ENCODE assay signal across 8 mouse cellular contexts in the genomic region with DNA sequence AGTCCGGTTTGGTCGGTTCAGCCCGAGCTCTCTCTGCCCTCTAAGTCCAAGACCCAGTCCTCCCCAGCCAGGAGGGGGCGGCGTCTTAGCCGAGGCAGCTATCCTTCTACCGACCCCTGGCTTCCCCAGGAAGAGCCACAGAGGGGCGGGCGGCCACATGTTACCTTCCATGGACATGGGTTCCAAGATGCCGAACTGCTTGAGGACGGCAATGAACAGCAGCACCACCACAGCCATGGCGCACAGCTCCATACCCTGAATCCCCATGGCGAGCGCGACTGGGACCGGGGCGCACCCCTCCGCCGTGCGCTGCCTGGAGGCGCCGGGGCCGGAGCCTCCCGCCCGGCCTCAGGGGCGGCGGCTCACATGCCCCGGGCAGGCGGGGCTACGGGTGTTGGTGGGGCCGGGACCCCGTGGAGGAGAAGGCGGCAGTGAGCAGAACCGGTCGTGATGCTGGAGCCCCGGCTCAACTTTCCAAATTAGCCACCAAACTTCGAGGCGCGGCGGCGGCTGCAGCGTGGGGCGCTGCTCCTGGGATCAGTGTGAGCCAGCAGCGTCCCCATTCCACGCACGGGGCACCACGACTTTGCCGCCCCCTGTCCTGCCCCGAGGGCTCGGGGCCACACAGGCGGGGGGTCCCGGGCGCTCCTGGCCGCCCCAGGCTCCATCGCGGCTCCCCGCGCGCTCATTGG. TPM values are rescaled to one million over a fixed set of nuclear protein-coding genes. Genes with fewer than 3 reads are reported as not detected.
DNase-seq lines count a peak whose midpoint lies in the region; ATAC-seq and TF ChIP-seq lines count a peak whose summit lies in the region.

No protein-coding gene starts in this region.

- peaks cover 85% of the 10 kb centered on the region for H3K27me3 ChIP-seq in E14TG2a.4 (ENCODE audit: insufficient read depth, low read length)
- H3K27me3 ChIP-seq in limb, embryonic 13.5 days, result peaks cover 78% of the 10 kb centered on the region
- H3K27me3 ChIP-seq in neural tube, embryonic 13.5 days, result peaks cover 81% of the 10 kb centered on the region

- no peak overlapping the region for H3K27ac ChIP-seq in limb, embryonic 13.5 days
- no peak overlapping the region for H3K27ac ChIP-seq in neural tube, embryonic 13.5 days (replicated peaks)

- no peak for TF ChIP-seq CTCF in E14TG2a.4 (conservative IDR thresholded peaks at IDR 0.05; ENCODE audit: low read length)

- H3K4me2 ChIP-seq in limb, embryonic 13.5 days (replicated peaks), result peak overlapping the region; percentile 97
- H3K4me2 ChIP-seq in neural tube, embryonic 13.5 days, result peak overlapping the region; percentile 62

- H3K4me3 ChIP-seq in E14TG2a.4 (replicated peaks; ENCODE audit: low read length), result peak overlapping the region; percentile 88
- H3K4me3 ChIP-seq in limb, embryonic 13.5 days, result peak overlapping the region; percentile 62
- peak overlapping the region; percentile 42 for H3K4me3 ChIP-seq in neural tube, embryonic 13.5 days

- WGBS in limb, embryonic 13.5 days, result under 1% methylated on average over 58 of the region's 59 CpGs
- WGBS in neural tube, embryonic 13.5 days, result under 1% methylated on average over 51 of the region's 59 CpGs

- peaks cover 4% of the 10 kb centered on the region; the same call in 1 of the 2 replicates for H3K9me3 ChIP-seq in E14TG2a.4 (ENCODE audit: low read length)
- H3K9me3 ChIP-seq in limb, embryonic 13.5 days, result no peaks in the 10 kb centered on the region
- H3K9me3 ChIP-seq in neural tube, embryonic 13.5 days, result no peaks in the 10 kb centered on the region

- H3K9ac ChIP-seq in limb, embryonic 13.5 days, result peak overlapping the region; percentile 70
- H3K9ac ChIP-seq in neural tube, embryonic 13.5 days, result peak overlapping the region; percentile 49

- H3K36me3 ChIP-seq in E14TG2a.4 (ENCODE audit: insufficient read depth, low read length), result no peaks in the 10 kb centered on the region
- no peaks in the 10 kb centered on the region for H3K36me3 ChIP-seq in limb, embryonic 13.5 days
- no peaks in the 10 kb centered on the region for H3K36me3 ChIP-seq in neural tube, embryonic 13.5 days

- DNase-seq in Muller cell, postnatal 12 days (ENCODE audit: inconsistent ontology term), result peak; percentile 36
- no peak for DNase-seq in layer of hippocampus, postnatal 10 days (ENCODE audit: low spot score in 2 of 2)
- no peak for DNase-seq in retina, postnatal 1 day

- peaks cover 39% of the 10 kb centered on the region for H3K4me1 ChIP-seq in E14TG2a.4 (replicated peaks; ENCODE audit: low read depth, low read length)
- H3K4me1 ChIP-seq in limb, embryonic 13.5 days, result peaks cover 36% of the 10 kb centered on the region
- peaks cover 36% of the 10 kb centered on the region for H3K4me1 ChIP-seq in neural tube, embryonic 13.5 days (replicated peaks)

- ATAC-seq in granulocyte monocyte progenitor cell, adult 5-6 weeks (replicated peaks; ENCODE audit: poor library complexity, severe bottlenecking), result 0 out of 2 replicates have a peak, but pooled peaks have one; percentile 1
- peak; percentile 51; the same call in 1 of the 2 replicates for ATAC-seq in limb, embryonic 13.5 days (ENCODE audit: low FRiP score, low read depth)
- ATAC-seq in neural tube, embryonic 13.5 days (ENCODE audit: low read depth), result no peak
- ATAC-seq in cerebellum, adult (ENCODE audit: insufficient number of reproducible peaks, low FRiP score, low TSS enrichment), result no peak

RNA-seq across cellular contexts. Expression of a gene that starts 37.6 kb away (rescaled TPM):
- 6.0 and 26.2 TPM in 2 replicates for total RNA-seq in granulocyte monocyte progenitor cell, adult 5-6 weeks (2014; fragmentation: Nextera tagmentation)
- 6.6 and 11.9 TPM in 2 replicates for total RNA-seq in granulocyte monocyte progenitor cell, adult 5-6 weeks (2017)
- 22.8 and 24.9 TPM in 2 replicates for polyA plus RNA-seq in limb, embryonic 13.5 days (2015; fragmentation: Nextera tagmentation; extraction: Ambion mirVana)
- 24.7 and 32.5 TPM in 2 replicates for polyA plus RNA-seq in neural tube, embryonic 13.5 days (2015; fragmentation: Nextera tagmentation; extraction: Ambion mirVana)
- 10 to 100 TPM; 11.5 to 17.6 TPM for total RNA-seq in layer of hippocampus, postnatal 10 days (2021)

RNA-seq across cellular contexts. Expression of a gene that starts 39.9 kb away (rescaled TPM):
- total RNA-seq in granulocyte monocyte progenitor cell, adult 5-6 weeks (2014; fragmentation: Nextera tagmentation), result 37.4 and 50.0 TPM in 2 replicates
- total RNA-seq in granulocyte monocyte progenitor cell, adult 5-6 weeks (2017), result 19.5 and 23.4 TPM in 2 replicates
- 1.2 and 1.5 TPM in 2 replicates for polyA plus RNA-seq in limb, embryonic 13.5 days (2015; fragmentation: Nextera tagmentation; extraction: Ambion mirVana)
- 3.1 and 3.9 TPM in 2 replicates for polyA plus RNA-seq in neural tube, embryonic 13.5 days (2015; fragmentation: Nextera tagmentation; extraction: Ambion mirVana)
- total RNA-seq in layer of hippocampus, postnatal 10 days (2021), result 10 to 100 TPM; 53.9 to 57.9 TPM

RNA-seq across cellular contexts. Expression of a gene that starts 57.0 kb away (rescaled TPM):
- not detected in 2 replicates for total RNA-seq in granulocyte monocyte progenitor cell, adult 5-6 weeks (2014; fragmentation: Nextera tagmentation)
- total RNA-seq in granulocyte monocyte progenitor cell, adult 5-6 weeks (2017), result not detected in 2 replicates
- 0.14 and 0.32 TPM in 2 replicates for polyA plus RNA-seq in limb, embryonic 13.5 days (2015; fragmentation: Nextera tagmentation; extraction: Ambion mirVana)
- 0.29 and 0.31 TPM in 2 replicates for polyA plus RNA-seq in neural tube, embryonic 13.5 days (2015; fragmentation: Nextera tagmentation; extraction: Ambion mirVana)
- not detected for total RNA-seq in layer of hippocampus, postnatal 10 days (2021)

RNA-seq across cellular contexts. Expression of a gene that starts 59.3 kb away (rescaled TPM):
- total RNA-seq in granulocyte monocyte progenitor cell, adult 5-6 weeks (2014; fragmentation: Nextera tagmentation), result not detected in 2 replicates
- total RNA-seq in granulocyte monocyte progenitor cell, adult 5-6 weeks (2017), result not detected in 2 replicates
- polyA plus RNA-seq in limb, embryonic 13.5 days (2015; fragmentation: Nextera tagmentation; extraction: Ambion mirVana), result 1.8 and 2.3 TPM in 2 replicates
- not detected in 2 replicates for polyA plus RNA-seq in neural tube, embryonic 13.5 days (2015; fragmentation: Nextera tagmentation; extraction: Ambion mirVana)
- under 1 TPM; 0.07 to 0.14 TPM for total RNA-seq in layer of hippocampus, postnatal 10 days (2021)

Comparison
In these comparisons a context has a peak if more than half of its experiments do, and no peak if none do; other contexts are left out.
1. ATAC-seq: peak in granulocyte monocyte progenitor cell, adult 5-6 weeks (single experiment) and limb, embryonic 13.5 days (single experiment); none in neural tube, embryonic 13.5 days (single experiment) and cerebellum, adult (single experiment).
2. Peak in every context shown above with its lines, with median percentiles within 50 percentile points of each other: H3K4me3 ChIP-seq.